Mouse (Mus musculus): ENCODE measurements around the gene Ifrd2. TPM values are rescaled to one million over a fixed set of nuclear protein-coding genes. Genes with fewer than 3 reads are reported as not detected.
A peak's percentile ranks its signal among the peaks of the same experiment; 100 is the strongest.

The Ifrd2 gene
- polyA plus RNA-seq (2015; fragmentation: Nextera tagmentation; extraction: Ambion mirVana), result 65.1 and 68.2 TPM in 2 replicates

DNA sequence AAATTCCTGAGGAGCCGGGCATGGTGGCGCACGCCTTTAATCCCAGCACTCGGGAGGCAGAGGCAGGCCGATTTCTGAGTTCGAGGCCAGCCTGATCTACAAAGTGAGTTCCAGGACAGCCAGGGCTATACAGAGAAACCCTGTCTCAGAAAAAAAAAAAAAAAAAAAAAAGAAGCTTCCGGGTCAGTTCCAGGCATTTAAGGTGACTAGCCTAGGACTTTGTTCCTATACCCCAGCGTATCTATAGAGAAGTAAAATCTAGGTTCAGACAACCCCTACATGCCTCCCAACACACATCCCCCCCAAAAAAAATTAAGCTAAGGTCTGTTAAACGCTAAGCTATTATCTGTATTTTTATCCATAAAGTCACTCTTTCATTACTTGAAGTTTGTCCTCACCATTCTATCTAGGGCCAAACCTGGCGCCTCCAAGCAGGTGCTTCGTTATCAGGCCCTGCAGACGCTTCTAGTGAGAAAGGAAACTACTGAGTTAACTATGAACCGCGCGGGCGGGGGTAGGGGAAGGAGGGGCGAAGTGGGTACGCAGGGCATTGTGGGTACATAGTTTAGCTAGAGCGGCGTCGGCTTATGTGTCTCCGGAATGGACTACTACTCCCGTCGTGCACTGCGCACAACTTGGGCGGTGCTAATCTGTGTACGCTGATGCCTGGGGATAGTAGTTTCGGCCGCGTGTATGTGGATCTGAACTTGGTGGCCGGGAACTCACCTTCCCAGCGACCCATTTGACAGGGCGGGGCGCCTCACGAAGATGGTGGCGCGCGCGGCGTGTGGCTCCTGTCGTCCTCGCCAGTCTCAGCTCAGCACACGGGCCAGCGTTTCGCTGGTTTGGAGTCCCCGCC is at the start of gene Ifrd2:
Ifrd2 (plus strand) TSS at position 669 of the 859 bp plus-strand sequence.
- H3K4me1 ChIP-seq, result peaks cover 20% of the 10 kb centered on the region
- no peaks in the 10 kb centered on the region for H3K9me3 ChIP-seq
- peak within 1 kb of the TSS; percentile 73 for H3K9ac ChIP-seq
- H3K27me3 ChIP-seq (replicated peaks), result no peaks in the 10 kb centered on the region
- peak within 1 kb of the TSS; percentile 83 for H3K4me2 ChIP-seq
- peak within 1 kb of the TSS; percentile 78 for H3K4me3 ChIP-seq (replicated peaks)
- H3K36me3 ChIP-seq, result peaks cover 25% of the 10 kb centered on the region
- ATAC-seq (ENCODE audit: insufficient read depth, low FRiP score, low read depth), result peak; percentile 97
- WGBS, result 12% methylated on average over 46 of the region's 46 CpGs
- peak within 1 kb of the TSS; percentile 62 for H3K27ac ChIP-seq

DNA sequence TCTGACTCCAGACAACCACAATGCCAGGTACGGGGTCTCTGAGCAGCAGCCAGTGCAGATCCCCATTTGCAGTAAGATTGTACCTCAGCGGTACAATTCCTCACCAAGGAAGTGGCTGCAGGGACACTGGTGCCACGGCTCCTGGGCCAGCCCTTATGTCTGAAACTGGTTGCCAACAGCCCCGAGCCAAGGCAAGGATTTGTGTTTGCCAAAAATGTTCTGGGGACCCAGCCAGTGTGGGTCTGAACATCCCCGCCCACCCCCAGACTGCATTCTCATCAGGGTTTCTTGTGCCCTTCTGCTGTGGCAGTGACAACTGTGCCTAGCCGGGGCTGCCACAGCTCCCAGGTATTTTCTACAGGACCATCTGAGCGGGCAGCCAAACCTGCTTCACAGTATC is 49.2 kb upstream of the Ifrd2 start:
- no peak overlapping the region for H3K9ac ChIP-seq
- WGBS, result 89% methylated on average over 7 of the region's 7 CpGs
- no peaks in the 10 kb centered on the region for H3K9me3 ChIP-seq
- H3K27ac ChIP-seq, result no peak overlapping the region
- H3K4me1 ChIP-seq, result peaks cover 39% of the 10 kb centered on the region
- H3K27me3 ChIP-seq (replicated peaks), result no peaks in the 10 kb centered on the region
- H3K36me3 ChIP-seq, result peaks cover 27% of the 10 kb centered on the region
- no peak for ATAC-seq (ENCODE audit: insufficient read depth, low FRiP score, low read depth)
- no peak overlapping the region for H3K4me3 ChIP-seq (replicated peaks)
- no peak overlapping the region for H3K4me2 ChIP-seq

DNA sequence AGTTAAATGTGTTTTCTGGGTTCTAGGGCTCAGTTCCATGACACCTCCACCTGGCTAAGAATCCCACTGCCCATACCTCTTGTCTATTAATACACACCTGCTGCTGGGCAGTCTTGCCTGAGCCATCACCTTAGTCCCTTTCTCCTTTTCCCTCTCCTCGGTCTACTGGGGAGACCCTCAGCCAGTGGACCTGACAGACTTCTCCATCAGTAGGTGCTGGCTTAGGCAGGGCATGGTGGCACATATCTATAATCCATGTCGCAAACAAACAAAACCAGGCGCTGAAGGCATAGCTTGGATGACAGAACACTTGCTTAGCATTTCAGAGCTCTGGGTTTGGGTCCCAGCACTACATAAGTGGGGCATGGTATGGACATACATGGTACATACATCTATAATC is 48.7 kb upstream of the Ifrd2 start:
- H3K36me3 ChIP-seq, result peaks cover 30% of the 10 kb centered on the region
- no peak overlapping the region for H3K4me2 ChIP-seq
- no peak overlapping the region for H3K27ac ChIP-seq
- H3K9ac ChIP-seq, result no peak overlapping the region
- WGBS, result 89% methylated on average over 3 of the region's 3 CpGs
- H3K4me1 ChIP-seq, result peaks cover 40% of the 10 kb centered on the region
- ATAC-seq (ENCODE audit: insufficient read depth, low FRiP score, low read depth), result no peak
- no peaks in the 10 kb centered on the region for H3K27me3 ChIP-seq (replicated peaks)
- H3K9me3 ChIP-seq, result no peaks in the 10 kb centered on the region
- no peak overlapping the region for H3K4me3 ChIP-seq (replicated peaks)

DNA sequence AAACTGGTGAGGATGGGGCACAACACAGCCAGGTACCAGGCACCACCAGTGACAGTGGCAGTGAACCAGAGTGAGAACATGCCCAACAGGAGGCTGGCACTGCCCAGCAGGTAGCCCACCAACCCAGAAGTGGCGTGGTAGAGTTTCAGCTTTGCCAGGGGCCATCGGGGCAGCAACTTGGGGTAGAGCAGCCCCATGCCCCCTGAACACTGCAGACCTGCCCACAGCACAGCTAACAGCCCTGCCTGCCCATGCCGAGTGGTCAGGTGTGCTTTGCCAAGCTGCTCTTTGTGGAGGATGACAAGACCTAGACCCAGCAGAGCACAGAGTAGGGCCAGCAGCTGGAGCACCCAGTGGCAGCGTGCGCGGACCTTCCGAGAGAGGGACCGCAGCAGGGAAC is 47.5 kb upstream of the Ifrd2 start:
- H3K36me3 ChIP-seq, result peaks cover 34% of the 10 kb centered on the region
- peaks cover 40% of the 10 kb centered on the region for H3K4me1 ChIP-seq
- H3K4me2 ChIP-seq, result no peak overlapping the region
- H3K27ac ChIP-seq, result no peak overlapping the region
- H3K9ac ChIP-seq, result no peak overlapping the region
- no peak for ATAC-seq (ENCODE audit: insufficient read depth, low FRiP score, low read depth)
- no peaks in the 10 kb centered on the region for H3K9me3 ChIP-seq
- H3K4me3 ChIP-seq (replicated peaks), result no peak overlapping the region
- 92% methylated on average over 8 of the region's 8 CpGs for WGBS
- H3K27me3 ChIP-seq (replicated peaks), result no peaks in the 10 kb centered on the region

DNA sequence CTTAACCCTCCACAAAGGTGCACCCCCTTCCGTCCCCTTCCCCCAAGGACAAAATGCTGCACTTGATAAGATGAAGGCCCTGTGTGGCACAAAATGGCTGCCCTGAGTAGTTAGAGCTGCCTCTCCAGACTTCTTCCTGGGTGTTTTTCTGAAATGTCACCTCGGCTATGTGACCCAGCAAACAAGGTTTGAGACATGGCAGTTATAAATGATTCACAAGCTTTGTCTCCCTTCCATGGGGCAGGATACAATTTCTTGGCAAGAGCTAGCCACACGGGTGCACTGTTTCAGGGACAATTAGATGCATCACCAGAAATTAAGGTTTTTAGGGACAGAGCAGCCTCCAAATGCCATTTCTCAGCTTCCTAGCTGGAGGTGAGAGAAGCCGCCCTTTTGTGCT is 47.0 kb upstream of the Ifrd2 start:
- Histone ChIP-seq H3K4me2 (no peak overlapping the region; the same call in 1 of the 2 replicates), H3K27ac (no peak overlapping the region), H3K4me3 (replicated peaks) (no peak overlapping the region), H3K36me3 (peaks cover 34% of the 10 kb centered on the region), H3K27me3 (replicated peaks) (no peaks in the 10 kb centered on the region), H3K9ac (no peak overlapping the region), H3K4me1 (peaks cover 36% of the 10 kb centered on the region), H3K9me3 (no peaks in the 10 kb centered on the region)
- no peak for ATAC-seq (ENCODE audit: insufficient read depth, low FRiP score, low read depth)
- 62% methylated on average over 4 of the region's 4 CpGs for WGBS

DNA sequence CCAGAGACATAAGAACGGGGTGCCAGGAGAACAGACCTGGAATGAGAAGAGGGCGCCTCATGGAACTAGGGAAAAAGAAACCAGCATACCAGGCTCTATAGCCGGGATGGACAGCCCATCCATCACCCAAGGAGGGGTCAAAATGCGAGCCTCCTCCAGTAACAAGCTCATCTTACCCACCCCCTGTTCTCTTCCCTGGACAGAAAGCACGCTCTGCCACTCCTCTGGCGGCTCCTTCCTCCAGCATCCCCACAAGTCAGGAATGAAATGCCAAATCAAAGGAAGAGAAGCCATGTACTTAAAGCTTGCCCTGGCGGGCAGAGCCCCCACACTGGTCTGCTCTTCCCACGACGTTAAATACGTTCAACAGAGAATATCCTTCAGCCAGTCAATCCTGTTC is 46.4 kb upstream of the Ifrd2 start:
- Histone ChIP-seq H3K36me3 (peaks cover 34% of the 10 kb centered on the region), H3K9ac (no peak overlapping the region)

DNA sequence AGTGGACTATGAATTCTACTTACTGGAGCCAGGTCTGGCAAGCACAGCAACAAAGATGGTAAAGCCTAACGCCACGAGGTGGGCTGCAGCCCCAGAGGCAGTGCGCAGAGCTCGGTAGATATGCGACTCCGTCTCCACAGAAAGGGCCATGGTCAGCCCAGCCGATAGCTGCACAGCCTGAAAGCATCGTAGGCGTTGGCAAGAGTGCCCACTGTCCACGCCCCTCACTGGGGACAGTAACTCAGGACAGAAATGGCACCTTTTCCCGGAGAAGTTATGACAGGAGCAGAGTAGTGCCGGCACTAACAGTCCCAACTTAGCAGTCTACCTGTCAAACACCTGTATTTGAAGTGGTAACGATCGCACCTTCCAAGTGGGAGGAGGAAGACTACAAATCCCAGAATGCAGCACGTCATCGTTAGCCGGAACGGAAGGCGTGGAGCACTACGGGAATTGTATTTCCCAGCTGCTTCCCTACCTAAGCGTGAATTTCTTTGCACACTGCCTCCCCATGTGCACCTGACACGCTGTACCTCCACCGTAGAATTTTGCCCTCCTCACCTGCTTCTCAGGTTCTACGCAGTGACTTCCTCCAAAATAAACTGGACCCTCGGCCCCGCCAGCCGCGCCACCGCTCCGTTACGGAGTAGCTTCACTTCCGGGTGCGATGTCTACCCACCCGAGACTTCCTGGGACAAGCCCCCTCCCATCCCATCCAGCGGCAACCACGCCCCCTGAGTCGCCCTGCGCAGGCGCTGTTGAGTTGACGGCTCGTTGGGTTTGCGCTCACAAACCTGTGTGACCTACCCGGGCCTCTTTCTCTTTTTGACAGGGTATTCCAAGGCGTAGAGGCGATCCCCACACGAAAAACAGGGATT is 45.7 kb upstream of the Ifrd2 start, which contains the start of the genes Cyb561d2 and Nprl2:
Cyb561d2 (minus strand) TSS at position 720 of the 878 bp plus-strand sequence.
Nprl2 (plus strand) TSS at position 753 of the 878 bp plus-strand sequence.
- Histone ChIP-seq H3K27ac (peak within 1 kb of the TSS; percentile 77), H3K4me1 (peaks cover 29% of the 10 kb centered on the region), H3K4me3 (replicated peaks) (peak within 1 kb of the TSS; percentile 71), H3K9ac (peak within 1 kb of the TSS; percentile 53; the same call in 1 of the 2 replicates), H3K9me3 (no peaks in the 10 kb centered on the region), H3K36me3 (peaks cover 34% of the 10 kb centered on the region), H3K4me2 (peak within 1 kb of the TSS; percentile 90), H3K27me3 (replicated peaks) (no peaks in the 10 kb centered on the region)
- under 1% methylated on average over 46 of the region's 46 CpGs for WGBS
- peak; percentile 90 for ATAC-seq (ENCODE audit: insufficient read depth, low FRiP score, low read depth)

More for the DNA sequence above, 46.4 kb upstream of the Ifrd2 start:
- no peaks in the 10 kb centered on the region for H3K9me3 ChIP-seq
- no peaks in the 10 kb centered on the region for H3K27me3 ChIP-seq (replicated peaks)
- no peak overlapping the region for H3K27ac ChIP-seq
- peak overlapping the region; percentile 71 for H3K4me3 ChIP-seq (replicated peaks)
- peaks cover 31% of the 10 kb centered on the region for H3K4me1 ChIP-seq
- WGBS, result 20% methylated on average over 10 of the region's 10 CpGs
- peak overlapping the region; percentile 90 for H3K4me2 ChIP-seq
- no peak for ATAC-seq (ENCODE audit: insufficient read depth, low FRiP score, low read depth)

DNA sequence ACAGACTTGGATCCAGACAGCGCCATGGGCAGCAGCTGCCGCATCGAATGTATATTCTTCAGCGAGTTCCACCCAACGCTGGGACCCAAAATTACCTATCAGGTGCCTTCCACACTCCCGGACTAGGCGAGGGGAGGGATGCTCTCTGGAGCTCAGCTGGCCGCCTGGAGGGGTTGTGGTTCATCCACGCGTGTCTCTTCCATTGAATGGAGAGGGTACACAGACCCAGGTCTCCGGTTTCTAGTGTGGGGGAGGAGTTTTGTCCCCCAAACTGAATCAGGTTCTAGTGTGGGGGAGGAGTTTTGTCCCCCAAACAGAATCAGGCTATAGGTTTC is 45.1 kb upstream of the Ifrd2 start:
- Histone ChIP-seq H3K4me3 (replicated peaks) (peak overlapping the region; percentile 71), H3K27me3 (replicated peaks) (no peaks in the 10 kb centered on the region), H3K9me3 (no peaks in the 10 kb centered on the region), H3K9ac (peak overlapping the region; percentile 39; the same call in 1 of the 2 replicates), H3K4me1 (peaks cover 30% of the 10 kb centered on the region), H3K4me2 (peak overlapping the region; percentile 90), H3K27ac (peak overlapping the region; percentile 37; the same call in 1 of the 2 replicates), H3K36me3 (peaks cover 34% of the 10 kb centered on the region)
- 3% methylated on average over 11 of the region's 11 CpGs for WGBS
- ATAC-seq (ENCODE audit: insufficient read depth, low FRiP score, low read depth), result no peak

DNA sequence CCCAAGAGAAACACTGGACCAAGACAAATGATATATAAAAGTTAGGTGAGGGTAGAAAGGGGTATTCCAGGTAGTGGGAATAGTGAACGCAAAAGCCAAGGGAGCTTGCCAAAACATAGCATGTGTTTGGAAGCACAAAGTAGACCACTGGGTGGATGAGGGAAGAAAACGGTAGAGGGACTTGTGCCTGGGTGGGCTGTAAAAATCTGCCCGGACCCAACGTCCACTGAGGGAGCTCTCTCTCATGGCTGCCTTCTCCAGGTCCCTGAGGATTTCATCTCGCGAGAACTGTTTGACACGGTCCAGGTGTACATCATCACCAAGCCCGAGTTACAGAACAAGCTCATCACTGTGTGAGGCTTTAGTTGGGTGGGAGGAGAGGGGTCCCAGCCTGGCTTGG is 44.7 kb upstream of the Ifrd2 start:
- ATAC-seq (ENCODE audit: insufficient read depth, low FRiP score, low read depth), result no peak
- 31% methylated on average over 8 of the region's 8 CpGs for WGBS
- Histone ChIP-seq H3K9me3 (no peaks in the 10 kb centered on the region), H3K9ac (peak overlapping the region; percentile 39; the same call in 1 of the 2 replicates), H3K4me3 (replicated peaks) (peak overlapping the region; percentile 71), H3K27ac (no peak overlapping the region), H3K36me3 (peaks cover 30% of the 10 kb centered on the region), H3K4me2 (peak overlapping the region; percentile 90), H3K4me1 (peaks cover 31% of the 10 kb centered on the region), H3K27me3 (replicated peaks) (no peaks in the 10 kb centered on the region)

DNA sequence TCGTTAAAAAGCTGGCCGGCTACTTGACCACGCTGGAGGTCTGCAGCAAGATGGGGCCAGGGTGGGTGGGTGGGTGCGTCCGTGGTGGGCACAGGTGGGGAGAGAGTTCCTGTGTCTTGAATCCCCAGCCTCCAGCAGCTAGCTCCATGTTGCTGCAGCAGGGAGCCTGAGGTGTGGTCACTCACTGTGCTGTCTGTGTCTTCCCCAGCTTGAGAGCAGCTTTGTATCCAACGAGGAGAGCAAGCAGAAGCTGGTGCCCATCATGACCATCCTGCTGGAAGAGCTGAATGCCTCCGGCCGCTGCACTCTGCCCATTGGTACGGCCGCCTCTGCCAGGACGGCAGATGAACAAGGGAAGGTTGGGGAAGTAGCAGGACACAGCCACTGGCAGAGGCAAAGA is 44.1 kb upstream of the Ifrd2 start:
- Histone ChIP-seq H3K4me2 (no peak overlapping the region), H3K9ac (no peak overlapping the region), H3K27ac (no peak overlapping the region), H3K27me3 (replicated peaks) (no peaks in the 10 kb centered on the region), H3K9me3 (no peaks in the 10 kb centered on the region), H3K4me3 (replicated peaks) (no peak overlapping the region), H3K4me1 (peaks cover 31% of the 10 kb centered on the region), H3K36me3 (peaks cover 25% of the 10 kb centered on the region)
- WGBS, result 87% methylated on average over 11 of the region's 11 CpGs
- no peak for ATAC-seq (ENCODE audit: insufficient read depth, low FRiP score, low read depth)

DNA sequence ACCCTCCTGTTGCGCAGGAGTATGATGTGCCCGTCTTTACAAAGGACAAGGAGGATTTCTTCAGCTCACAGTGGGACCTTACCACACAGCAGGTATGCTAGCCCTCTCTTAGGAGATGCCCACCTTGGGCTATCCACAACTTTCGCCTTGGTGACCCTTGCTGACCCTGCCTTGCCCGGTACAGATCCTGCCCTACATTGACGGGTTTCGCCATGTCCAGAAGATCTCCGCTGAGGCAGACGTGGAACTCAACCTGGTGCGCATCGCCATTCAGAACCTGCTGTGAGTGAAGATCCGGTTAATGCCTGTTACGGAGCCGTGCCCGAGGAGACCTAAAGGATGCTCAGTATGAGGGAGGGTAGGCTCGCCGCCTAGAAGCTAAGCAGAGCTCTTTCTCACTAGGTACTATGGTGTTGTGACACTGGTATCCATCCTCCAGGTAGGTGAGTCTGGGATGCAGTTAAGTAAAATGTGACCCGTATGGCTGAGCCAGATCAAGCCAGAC is 43.2 kb upstream of the Ifrd2 start:
- H3K27ac ChIP-seq, result no peak overlapping the region
- no peak overlapping the region for H3K4me3 ChIP-seq (replicated peaks)
- H3K9me3 ChIP-seq, result no peaks in the 10 kb centered on the region
- peaks cover 16% of the 10 kb centered on the region for H3K36me3 ChIP-seq
- H3K27me3 ChIP-seq (replicated peaks), result no peaks in the 10 kb centered on the region
- no peak overlapping the region for H3K9ac ChIP-seq
- no peak overlapping the region for H3K4me2 ChIP-seq
- peaks cover 31% of the 10 kb centered on the region for H3K4me1 ChIP-seq
- 94% methylated on average over 17 of the region's 17 CpGs for WGBS
- no peak for ATAC-seq (ENCODE audit: insufficient read depth, low FRiP score, low read depth)

Measured in stomach, embryonic 15.5 days (tissue).